Mouse (Mus musculus) hindbrain, embryonic 15.5 days (tissue): ENCODE measurements around the gene Zbtb46. TPM values are rescaled to one million over a fixed set of nuclear protein-coding genes. Genes with fewer than 3 reads are reported as not detected.
A peak's percentile ranks its signal among the peaks of the same experiment; 100 is the strongest.

ENCODE experiments used
- ATAC-seq: fragments of 200-750 bp; cut with Nextera tagmentation; 2 replicates; pipeline ENCODE4 v1.8.0; 2017; ENCODE audit warnings: low read depth, moderate number of reproducible peaks, moderate TSS enrichment; ENCODE audit not compliant: low FRiP score
- H3K27ac ChIP-seq: fragments of 300-500 bp; sonication (generic); replicated peaks from 2 replicates; pipeline ENCODE4 v1.5.1; 2015; ENCODE audit warnings: mild to moderate bottlenecking, inconsistent platforms
- H3K27me3 ChIP-seq: fragments of 300-500 bp; sonication (generic); 2 replicates; pipeline ENCODE4 v1.6.1; 2015; ENCODE audit warnings: control low read depth, inconsistent platforms
- H3K36me3 ChIP-seq: fragments of 300-500 bp; sonication (generic); 2 replicates; pipeline ENCODE4 v1.6.1; 2015; ENCODE audit warnings: control low read depth, inconsistent platforms
- H3K4me1 ChIP-seq: fragments of 300-500 bp; sonication (generic); replicated peaks from 2 replicates; pipeline ENCODE4 v1.6.1; 2015; ENCODE audit warnings: control low read depth, inconsistent platforms
- H3K4me2 ChIP-seq: fragments of 300-500 bp; sonication (generic); 2 replicates; pipeline ENCODE4 v1.6.1; 2015; ENCODE audit warnings: moderate library complexity, mild to moderate bottlenecking, inconsistent platforms
- H3K4me3 ChIP-seq: fragments of 300-500 bp; sonication (generic); 2 replicates; pipeline ENCODE4 v1.5.1; 2015; ENCODE audit warnings: mild to moderate bottlenecking, inconsistent platforms
- H3K9ac ChIP-seq: fragments of 300-500 bp; sonication (generic); 2 replicates; pipeline ENCODE4 v1.6.1; 2015; ENCODE audit warnings: inconsistent platforms
- H3K9me3 ChIP-seq: fragments of 300-500 bp; sonication (generic); 2 replicates; pipeline ENCODE4 v1.6.1; 2016; ENCODE audit warnings: control low read depth, inconsistent platforms
- WGBS: fragments of 180-500 bp; shearing (Covaris S2); methylation state at CpG from one replicate; pipeline ENCODE4 v1.1.7; 2015; 5-methylcytosine and 5-hydroxymethylcytosine counted together
- polyA plus RNA-seq: library from polyadenylated mRNA; unstranded; fragments of >200 nt; fragmentation: Nextera tagmentation; extraction: Ambion mirVana; gene quantifications from 2 replicates; pipeline ENCODE4 v1.2.1, GENCODE M21; 2015

Gene Zbtb46
- polyA plus RNA-seq, 1 experiment from 2014 or later = 21.4 TPM

GRCm38 (mm10) chr2:181377230-181377629, 82.0 kb downstream of the Zbtb46 start:
- Histone ChIP-seq H3K27ac (no peak overlapping the region), H3K27me3 (no peaks in the 10 kb centered on the region), H3K9me3 (no peaks in the 10 kb centered on the region), H3K4me3 (no peak overlapping the region), H3K4me1 (no peaks in the 10 kb centered on the region), H3K4me2 (no peak overlapping the region), H3K9ac (no peak overlapping the region), H3K36me3 (peaks cover 32% of the 10 kb centered on the region)
- 91% methylated on average over 2 of the region's 2 CpGs for WGBS
- no peak for ATAC-seq

- H3K36me3 ChIP-seq = peaks cover 23% of the 10 kb centered on the region
- WGBS = 86% methylated on average over 2 of the region's 2 CpGs
- ATAC-seq = no peak
Observed at GRCm38 (mm10) chr2:181375787-181376186, 83.4 kb downstream of the Zbtb46 start.

GRCm38 (mm10) chr2:181370001-181370400, 89.2 kb downstream of the Zbtb46 start:
- WGBS = 96% methylated on average over 5 of the region's 5 CpGs
- no peak for ATAC-seq
- H3K27me3 ChIP-seq = no peaks in the 10 kb centered on the region
- H3K4me3 ChIP-seq = no peak overlapping the region
- H3K27ac ChIP-seq = no peak overlapping the region
- no peak overlapping the region for H3K9ac ChIP-seq
- peaks cover 12% of the 10 kb centered on the region for H3K36me3 ChIP-seq
- H3K9me3 ChIP-seq = no peaks in the 10 kb centered on the region
- H3K4me2 ChIP-seq = no peak overlapping the region
- peaks cover 34% of the 10 kb centered on the region for H3K4me1 ChIP-seq

More at GRCm38 (mm10) chr2:181375787-181376186, 83.4 kb downstream of the Zbtb46 start:
- Histone ChIP-seq H3K4me2 (no peak overlapping the region), H3K27me3 (no peaks in the 10 kb centered on the region), H3K9ac (no peak overlapping the region), H3K27ac (no peak overlapping the region), H3K4me3 (no peak overlapping the region), H3K9me3 (no peaks in the 10 kb centered on the region), H3K4me1 (no peaks in the 10 kb centered on the region)

- Histone ChIP-seq H3K4me2 (peak overlapping the region; percentile 86), H3K9ac (peak overlapping the region; percentile 93), H3K36me3 (peaks cover 39% of the 10 kb centered on the region), H3K4me3 (peak overlapping the region; percentile 66), H3K4me1 (peaks cover 47% of the 10 kb centered on the region), H3K9me3 (no peaks in the 10 kb centered on the region), H3K27me3 (no peaks in the 10 kb centered on the region), H3K27ac (peak overlapping the region; percentile 95)
- WGBS = under 1% methylated on average over 20 of the region's 20 CpGs
- peak; percentile 71 for ATAC-seq
Observed at GRCm38 (mm10) chr2:181365655-181366075, 93.6 kb downstream of the Zbtb46 start.

- Histone ChIP-seq H3K27ac (peak within 1 kb of the TSS; percentile 95), H3K4me3 (peak within 1 kb of the TSS; percentile 66), H3K4me1 (peaks cover 47% of the 10 kb centered on the region), H3K27me3 (no peaks in the 10 kb centered on the region), H3K9ac (peak within 1 kb of the TSS; percentile 93), H3K36me3 (peaks cover 44% of the 10 kb centered on the region), H3K9me3 (no peaks in the 10 kb centered on the region), H3K4me2 (peak within 1 kb of the TSS; percentile 86)
- under 1% methylated on average over 69 of the region's 71 CpGs for WGBS
- peak; percentile 92 for ATAC-seq
Observed at GRCm38 (mm10) chr2:181364860-181365596, 94.2 kb downstream of the Zbtb46 start, which contains the start of the genes Zgpat and Arfrp1. Zgpat (plus strand) TSS chr2:181364928. Arfrp1 (minus strand) TSS chr2:181365404.

- ATAC-seq = peak; percentile 3; the same call in 1 of the 2 replicates
- H3K4me1 ChIP-seq = peaks cover 46% of the 10 kb centered on the region
- H3K4me2 ChIP-seq = peak overlapping the region; percentile 86
- H3K36me3 ChIP-seq = peaks cover 44% of the 10 kb centered on the region
- H3K9me3 ChIP-seq = no peaks in the 10 kb centered on the region
- H3K4me3 ChIP-seq = peak overlapping the region; percentile 66
- no peaks in the 10 kb centered on the region for H3K27me3 ChIP-seq
- peak overlapping the region; percentile 93 for H3K9ac ChIP-seq
- peak overlapping the region; percentile 95 for H3K27ac ChIP-seq
- WGBS = 11% methylated on average over 14 of the region's 14 CpGs
Observed at GRCm38 (mm10) chr2:181364487-181364859, 94.8 kb downstream of the Zbtb46 start.

GRCm38 (mm10) chr2:181363946-181364345, 95.3 kb downstream of the Zbtb46 start:
- H3K4me2 ChIP-seq = peak overlapping the region; percentile 86
- peak overlapping the region; percentile 66 for H3K4me3 ChIP-seq
- no peaks in the 10 kb centered on the region for H3K27me3 ChIP-seq
- 79% methylated on average over 3 of the region's 3 CpGs for WGBS
- no peaks in the 10 kb centered on the region for H3K9me3 ChIP-seq
- H3K27ac ChIP-seq = 0 out of 2 replicates have a peak overlapping the region, but pooled peaks have one; percentile 95
- ATAC-seq = no peak
- peaks cover 41% of the 10 kb centered on the region for H3K4me1 ChIP-seq
- H3K36me3 ChIP-seq = peaks cover 45% of the 10 kb centered on the region
- H3K9ac ChIP-seq = peak overlapping the region; percentile 93

- 86% methylated on average over 3 of the region's 3 CpGs for WGBS
- Histone ChIP-seq H3K4me3 (no peak overlapping the region), H3K36me3 (peaks cover 60% of the 10 kb centered on the region), H3K4me2 (no peak overlapping the region), H3K27me3 (no peaks in the 10 kb centered on the region), H3K4me1 (no peaks in the 10 kb centered on the region), H3K9ac (no peak overlapping the region), H3K9me3 (no peaks in the 10 kb centered on the region), H3K27ac (no peak overlapping the region)
- ATAC-seq = no peak
Observed at GRCm38 (mm10) chr2:181356780-181357179, 102.4 kb downstream of the Zbtb46 start.

GRCm38 (mm10) chr2:181342766-181343165, 116.5 kb downstream of the Zbtb46 start:
- no peak overlapping the region for H3K9ac ChIP-seq
- H3K4me2 ChIP-seq = no peak overlapping the region
- peaks cover 60% of the 10 kb centered on the region for H3K36me3 ChIP-seq
- H3K9me3 ChIP-seq = no peaks in the 10 kb centered on the region
- WGBS = 94% methylated on average over 6 of the region's 6 CpGs
- H3K4me3 ChIP-seq = no peak overlapping the region
- H3K4me1 ChIP-seq = no peaks in the 10 kb centered on the region
- ATAC-seq = no peak
- no peaks in the 10 kb centered on the region for H3K27me3 ChIP-seq
- H3K27ac ChIP-seq = no peak overlapping the region

GRCm38 (mm10) chr2:181340426-181340825, 118.8 kb downstream of the Zbtb46 start:
- no peak overlapping the region for H3K4me3 ChIP-seq
- H3K4me1 ChIP-seq = no peaks in the 10 kb centered on the region
- no peaks in the 10 kb centered on the region for H3K9me3 ChIP-seq
- H3K36me3 ChIP-seq = peaks cover 61% of the 10 kb centered on the region
- WGBS = 74% methylated on average over 4 of the region's 4 CpGs
- no peak overlapping the region for H3K27ac ChIP-seq
- no peak for ATAC-seq
- no peaks in the 10 kb centered on the region for H3K27me3 ChIP-seq
- H3K4me2 ChIP-seq = no peak overlapping the region
- no peak overlapping the region for H3K9ac ChIP-seq
